Mouse (Mus musculus) intestine, postnatal 0 days (tissue): ENCODE measurements around the gene Gprin1. TPM values are rescaled to one million over a fixed set of nuclear protein-coding genes. Genes with fewer than 3 reads are reported as not detected.

Experiments
- ATAC-seq: fragments of 200-750 bp; cut with Nextera tagmentation; 2 replicates; pipeline ENCODE4 v1.8.0; 2017; ENCODE audit warnings: mild to moderate bottlenecking, moderate TSS enrichment, moderate library complexity
- H3K27ac ChIP-seq: fragments of 300-500 bp; sonication (generic); 2 replicates; pipeline ENCODE4 v1.5.1; 2014; ENCODE audit warnings: mild to moderate bottlenecking, low read depth, low read length, moderate library complexity
- H3K27me3 ChIP-seq: fragments of 300-500 bp; sonication (generic); replicated peaks from 2 replicates; pipeline ENCODE4 v1.6.1; 2014; ENCODE audit warnings: low read length, mixed read lengths; ENCODE audit not compliant: control insufficient read depth, insufficient read depth
- H3K36me3 ChIP-seq: fragments of 300-500 bp; sonication (generic); 2 replicates; pipeline ENCODE4 v1.6.1; 2014; ENCODE audit warnings: mild to moderate bottlenecking, moderate library complexity; ENCODE audit not compliant: control insufficient read depth, insufficient read depth
- H3K4me1 ChIP-seq: fragments of 300-500 bp; sonication (generic); replicated peaks from 2 replicates; pipeline ENCODE4 v1.6.1; 2014; ENCODE audit warnings: antibody characterized with exemption, low read length, mixed read lengths; ENCODE audit not compliant: control insufficient read depth, insufficient read depth
- H3K4me2 ChIP-seq: fragments of 300-500 bp; sonication (generic); replicated peaks from 2 replicates; pipeline ENCODE4 v1.6.1; 2014; ENCODE audit warnings: low read depth, mild to moderate bottlenecking, moderate library complexity
- H3K4me3 ChIP-seq: fragments of 300-500 bp; sonication (generic); 2 replicates; pipeline ENCODE4 v1.5.1; 2014; ENCODE audit warnings: low read depth, low read length
- H3K9ac ChIP-seq: fragments of 300-500 bp; sonication (generic); 2 replicates; pipeline ENCODE4 v1.6.1; 2014; ENCODE audit warnings: mild to moderate bottlenecking, low read depth, low read length
- H3K9me3 ChIP-seq: fragments of 300-500 bp; sonication (generic); 2 replicates; pipeline ENCODE4 v1.6.1; 2016; ENCODE audit warnings: mixed run types; ENCODE audit not compliant: control insufficient read depth
- CTCF ChIP-seq: sonication (generic); IDR thresholded peaks from 2 replicates; pipeline ENCODE4 v1.5.1; 2016; ENCODE audit warnings: low read depth, mild to moderate bottlenecking, control low read depth, antibody characterized with exemption, moderate library complexity
- WGBS: fragments of 180-500 bp; shearing (Covaris S2); extraction: QIAGEN DNeasy Blood & Tissue Kit; methylation state at CpG from one replicate; pipeline ENCODE4 v1.1.7; 2014; 5-methylcytosine and 5-hydroxymethylcytosine counted together
- polyA plus RNA-seq: library from polyadenylated mRNA; unstranded; fragments of >200 nt; fragmentation: Nextera tagmentation; extraction: Ambion mirVana; gene quantifications from 2 replicates; pipeline ENCODE4 v1.2.1, GENCODE M21; 2015

Gene Gprin1
- polyA plus RNA-seq = 0.50 and 0.59 TPM in 2 replicates

- WGBS = 4% methylated on average over 18 of the region's 29 CpGs
- Histone ChIP-seq H3K9me3 (no peaks in the 10 kb centered on the region), H3K27ac (no peak within 1 kb of the TSS), H3K27me3 (peaks cover 42% of the 10 kb centered on the region), H3K4me2 (peak within 1 kb of the TSS; percentile 89), H3K4me1 (peaks cover 4% of the 10 kb centered on the region), H3K9ac (no peak within 1 kb of the TSS), H3K36me3 (no peaks in the 10 kb centered on the region), H3K4me3 (peak within 1 kb of the TSS; percentile 53)
- no peak for TF ChIP-seq CTCF
- no peak for ATAC-seq
Measured at GRCm38 (mm10) chr13:54749864-54750411, at the start of gene Gprin1. Gene Gprin1, minus strand, starts transcription at chr13:54749874.

DNA sequence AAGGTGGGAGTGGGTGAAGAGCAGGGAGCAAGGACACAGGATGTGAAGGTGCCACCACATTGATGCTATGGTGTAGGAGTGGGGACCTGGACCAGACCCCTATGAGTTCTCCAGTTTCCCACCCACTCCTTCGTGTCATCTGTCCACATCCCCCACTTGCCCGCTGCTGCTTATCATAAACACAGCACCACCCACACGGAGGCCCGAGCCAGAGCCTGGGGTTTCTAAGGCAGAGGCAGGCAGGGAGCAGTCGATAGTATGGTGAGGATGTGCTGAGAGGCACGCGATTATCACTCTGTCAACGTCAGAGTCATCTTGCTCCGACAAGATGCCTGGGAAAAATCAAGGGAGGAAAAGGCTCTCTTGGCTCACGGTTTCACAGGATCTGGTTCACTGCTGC is 49.1 kb upstream of the Gprin1 start:
- no peak for ATAC-seq
- WGBS = 68% methylated on average over 10 of the region's 10 CpGs
- H3K4me3 ChIP-seq = no peak overlapping the region

GRCm38 (mm10) chr13:54797861-54798643 is 48.4 kb upstream of the Gprin1 start:
- H3K27me3 ChIP-seq = no peaks in the 10 kb centered on the region
- 77% methylated on average over 16 of the region's 16 CpGs for WGBS
- no peak overlapping the region for H3K4me2 ChIP-seq
- no peaks in the 10 kb centered on the region for H3K4me1 ChIP-seq
- no peak overlapping the region for H3K4me3 ChIP-seq
- no peaks in the 10 kb centered on the region for H3K9me3 ChIP-seq
- H3K36me3 ChIP-seq = no peaks in the 10 kb centered on the region
- no peak; the same call in 1 of the 2 replicates for TF ChIP-seq CTCF
- no peak overlapping the region for H3K9ac ChIP-seq
- ATAC-seq = no peak
- H3K27ac ChIP-seq = no peak overlapping the region

More for the DNA sequence above, 49.1 kb upstream of the Gprin1 start:
- Histone ChIP-seq H3K9me3 (no peaks in the 10 kb centered on the region), H3K4me2 (no peak overlapping the region), H3K4me1 (no peaks in the 10 kb centered on the region), H3K36me3 (no peaks in the 10 kb centered on the region), H3K27ac (no peak overlapping the region), H3K27me3 (no peaks in the 10 kb centered on the region), H3K9ac (no peak overlapping the region)
- TF ChIP-seq CTCF = no peak

DNA sequence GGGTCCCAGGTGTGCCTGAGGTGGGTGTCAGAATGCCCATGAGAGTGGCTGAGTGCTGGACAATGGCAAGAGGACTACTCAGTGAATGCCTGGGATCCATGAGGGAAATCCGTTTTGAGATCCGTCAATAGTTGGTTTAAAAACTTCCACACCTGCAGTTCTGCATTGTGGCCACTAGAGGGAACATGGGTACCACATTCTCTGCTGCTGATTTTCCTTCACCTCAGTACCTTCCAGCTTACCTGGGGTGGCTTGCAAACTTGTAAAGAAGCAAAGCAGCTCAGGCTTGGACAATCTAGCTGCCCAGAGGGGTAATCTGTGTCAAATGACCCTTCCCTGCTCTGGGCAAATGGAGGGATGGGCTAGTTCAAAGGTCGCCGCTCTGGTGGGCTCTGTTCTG is 47.7 kb upstream of the Gprin1 start:
- 38% methylated on average over 4 of the region's 4 CpGs for WGBS
- Histone ChIP-seq H3K27me3 (no peaks in the 10 kb centered on the region), H3K27ac (no peak overlapping the region), H3K9me3 (no peaks in the 10 kb centered on the region), H3K4me3 (no peak overlapping the region), H3K36me3 (no peaks in the 10 kb centered on the region), H3K4me1 (no peaks in the 10 kb centered on the region), H3K4me2 (no peak overlapping the region), H3K9ac (no peak overlapping the region)
- no peak for ATAC-seq
- peak; percentile 92 for TF ChIP-seq CTCF

GRCm38 (mm10) chr13:54794843-54795242 is 45.2 kb upstream of the Gprin1 start:
- Histone ChIP-seq H3K9ac (no peak overlapping the region), H3K27ac (no peak overlapping the region), H3K4me1 (no peaks in the 10 kb centered on the region), H3K27me3 (0 out of 2 replicates have a peak, but pooled peaks cover 4% of the 10 kb centered on the region), H3K4me3 (no peak overlapping the region), H3K9me3 (no peaks in the 10 kb centered on the region), H3K36me3 (no peaks in the 10 kb centered on the region), H3K4me2 (no peak overlapping the region)
- no peak for ATAC-seq
- TF ChIP-seq CTCF = peak; percentile 44; the same call in 1 of the 2 replicates
- 55% methylated on average over 5 of the region's 5 CpGs for WGBS

- no peak for TF ChIP-seq CTCF
- no peak overlapping the region for H3K4me3 ChIP-seq
- H3K4me1 ChIP-seq = no peaks in the 10 kb centered on the region
- no peak for ATAC-seq
- WGBS = 60% methylated on average over 16 of the region's 16 CpGs
- no peak overlapping the region for H3K9ac ChIP-seq
- no peaks in the 10 kb centered on the region for H3K9me3 ChIP-seq
- 0 out of 2 replicates have a peak, but pooled peaks cover 4% of the 10 kb centered on the region for H3K27me3 ChIP-seq
- H3K4me2 ChIP-seq = no peak overlapping the region
- no peak overlapping the region for H3K27ac ChIP-seq
- H3K36me3 ChIP-seq = no peaks in the 10 kb centered on the region
Measured at GRCm38 (mm10) chr13:54794002-54794577, 44.4 kb upstream of the Gprin1 start.
